Mouse (Mus musculus) thymus, adult 2 months (tissue): ENCODE measurements around the gene Pi4ka. TPM values are rescaled to one million over a fixed set of nuclear protein-coding genes. Genes with fewer than 3 reads are reported as not detected.

Source experiments
- DNase-seq: peaks from one replicate; pipeline ENCODE4 v3.0.0; 2021
- H3K27ac ChIP-seq: fragments of 200-500 bp; 2 replicates; pipeline ENCODE4 v1.5.1; 2012; ENCODE audit warnings: low read length, control low read depth; ENCODE audit not compliant: control insufficient read depth, insufficient read depth
- H3K27me3 ChIP-seq: fragments of 200-500 bp; 2 replicates; pipeline ENCODE4 v1.6.1; 2012; ENCODE audit warnings: mild to moderate bottlenecking, low read length, moderate library complexity, mixed read lengths; ENCODE audit not compliant: control insufficient read depth, insufficient read depth
- H3K36me3 ChIP-seq: fragments of 200-500 bp; 2 replicates; pipeline ENCODE4 v1.6.1; 2012; ENCODE audit warnings: mild to moderate bottlenecking, low read length, moderate library complexity; ENCODE audit not compliant: control insufficient read depth, insufficient read depth
- H3K4me1 ChIP-seq: fragments of 200-500 bp; replicated peaks from 2 replicates; pipeline ENCODE4 v1.6.1; 2012; ENCODE audit warnings: low read length; ENCODE audit not compliant: control insufficient read depth, insufficient read depth
- H3K4me3 ChIP-seq: fragments of 200-500 bp; 2 replicates; pipeline ENCODE4 v1.5.1; 2012; ENCODE audit warnings: mild to moderate bottlenecking, low read length, control low read depth, moderate library complexity; ENCODE audit not compliant: control insufficient read depth, insufficient read depth
- CTCF ChIP-seq: fragments of 200-500 bp; IDR thresholded peaks from 2 replicates; pipeline ENCODE4 v1.5.1; 2012; ENCODE audit warnings: mild to moderate bottlenecking, control low read depth, low read length, moderate library complexity, borderline replicate concordance; ENCODE audit not compliant: control insufficient read depth, poor library complexity, insufficient read depth; ENCODE audit errors: extremely low read depth
- POLR2A ChIP-seq: fragments of 200-500 bp; IDR thresholded peaks from 2 replicates; pipeline ENCODE4 v1.6.1; 2012; ENCODE audit warnings: mild to moderate bottlenecking, low read length, control low read depth, moderate library complexity; ENCODE audit not compliant: control insufficient read depth, poor library complexity, insufficient read depth; ENCODE audit errors: extremely low read depth
- WGBS: fragments of 180-500 bp; shearing (Covaris S2); methylation state at CpG from one replicate; pipeline ENCODE4 v1.1.7; 2018; 5-methylcytosine and 5-hydroxymethylcytosine counted together
- polyA plus RNA-seq: library from polyadenylated mRNA; depleted of rRNA; stranded (reverse); fragments of >200 nt; gene quantifications from 2 replicates; pipeline ENCODE4 v1.2.3, GENCODE M21; 2012

The Pi4ka gene
- polyA plus RNA-seq, 1 experiment: 78.4 TPM

DNA sequence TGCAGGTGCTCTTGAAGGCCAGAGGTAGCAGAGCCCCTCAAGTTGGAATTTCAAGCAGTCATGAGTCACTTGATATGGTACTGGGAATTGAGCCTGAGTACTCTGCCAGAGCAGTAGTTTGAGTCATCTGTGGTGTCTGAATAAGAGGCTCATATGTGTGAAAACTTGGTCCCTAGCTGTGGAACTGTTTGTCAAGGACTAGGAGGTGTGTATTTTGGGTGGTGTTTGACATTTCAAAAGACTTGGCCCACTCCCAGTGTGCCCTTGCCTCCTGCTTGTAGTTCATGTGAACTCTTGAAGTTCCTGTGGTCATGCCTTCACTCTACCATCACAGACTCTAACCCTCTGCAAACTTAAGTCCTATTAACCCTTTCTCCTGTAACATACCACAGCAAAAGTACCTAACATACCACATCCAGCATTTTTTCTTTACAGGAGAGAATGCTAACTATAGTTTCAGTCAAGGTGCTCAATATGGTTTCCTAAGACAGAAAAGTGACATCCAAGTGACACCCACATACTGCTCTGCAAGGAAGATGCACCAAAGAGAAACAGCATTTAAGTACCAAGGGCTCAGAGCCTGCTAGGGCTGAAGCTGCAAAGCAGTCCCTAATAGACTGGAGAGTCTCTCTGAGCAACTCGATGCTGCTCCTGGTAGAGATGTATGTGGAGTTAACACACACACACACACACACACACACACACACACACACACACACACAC, 76.1 kb downstream of the Pi4ka start:
- WGBS: 86% methylated on average over 1 of the region's 1 CpGs
- 0 out of 2 replicates have a peak, but pooled peaks cover 2% of the 10 kb centered on the region for H3K4me1 ChIP-seq
- DNase-seq: no peak
- TF ChIP-seq POLR2A (no peak), CTCF (no peak)
- H3K4me3 ChIP-seq: no peak overlapping the region
- H3K36me3 ChIP-seq: peaks cover 10% of the 10 kb centered on the region
- H3K27me3 ChIP-seq: no peaks in the 10 kb centered on the region
- no peak overlapping the region for H3K27ac ChIP-seq

DNA sequence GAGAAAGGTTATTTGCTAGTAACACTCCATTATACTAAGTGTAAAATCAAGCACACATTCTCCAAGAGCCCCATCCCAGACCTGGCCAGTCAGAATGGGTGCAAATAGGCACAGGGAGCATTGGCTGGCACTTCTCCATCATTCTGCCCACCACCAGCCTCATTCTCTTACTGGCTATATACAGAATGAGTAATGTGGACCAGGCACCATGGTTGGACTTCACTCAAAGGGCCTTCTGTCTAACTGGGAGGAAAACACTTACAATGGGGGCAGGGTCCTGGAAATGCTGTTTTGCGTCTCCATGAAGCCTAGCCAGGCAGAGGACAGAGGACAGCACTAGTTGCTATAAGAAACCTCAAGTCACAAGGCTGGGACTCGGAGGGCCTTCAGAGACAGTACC, 80.0 kb downstream of the Pi4ka start:
- H3K4me1 ChIP-seq: 0 out of 2 replicates have a peak, but pooled peaks cover 2% of the 10 kb centered on the region
- DNase-seq: no peak
- H3K27ac ChIP-seq: no peak overlapping the region
- TF ChIP-seq CTCF: no peak
- TF ChIP-seq POLR2A: no peak
- H3K4me3 ChIP-seq: no peak overlapping the region
- no peaks in the 10 kb centered on the region for H3K27me3 ChIP-seq
- peaks cover 30% of the 10 kb centered on the region for H3K36me3 ChIP-seq
- WGBS: 89% methylated on average over 2 of the region's 2 CpGs

DNA sequence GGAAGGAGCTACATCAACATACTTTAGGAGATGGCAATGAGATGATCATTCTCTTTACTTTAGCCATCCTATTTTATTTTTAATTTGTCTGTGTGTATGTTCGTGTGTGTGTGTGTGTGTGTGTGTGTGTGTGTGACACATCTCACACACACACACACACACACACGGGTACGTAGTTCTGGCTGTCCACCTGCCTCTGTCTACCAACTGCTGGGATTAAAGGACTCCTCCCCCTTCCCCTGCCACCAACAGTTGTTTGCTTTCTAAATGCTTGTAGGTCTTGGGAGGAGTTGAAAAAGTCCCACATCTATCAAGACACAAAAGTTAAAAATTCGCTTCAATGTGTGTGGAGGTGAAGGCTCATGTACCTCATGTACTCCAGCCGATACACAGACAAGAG, 81.4 kb downstream of the Pi4ka start:
- H3K27ac ChIP-seq: no peak overlapping the region
- TF ChIP-seq POLR2A: no peak
- no peak for TF ChIP-seq CTCF
- peaks cover 30% of the 10 kb centered on the region for H3K36me3 ChIP-seq
- no peak overlapping the region for H3K4me3 ChIP-seq
- H3K27me3 ChIP-seq: no peaks in the 10 kb centered on the region
- 95% methylated on average over 5 of the region's 5 CpGs for WGBS
- H3K4me1 ChIP-seq: 0 out of 2 replicates have a peak, but pooled peaks cover 2% of the 10 kb centered on the region
- DNase-seq: no peak

DNA sequence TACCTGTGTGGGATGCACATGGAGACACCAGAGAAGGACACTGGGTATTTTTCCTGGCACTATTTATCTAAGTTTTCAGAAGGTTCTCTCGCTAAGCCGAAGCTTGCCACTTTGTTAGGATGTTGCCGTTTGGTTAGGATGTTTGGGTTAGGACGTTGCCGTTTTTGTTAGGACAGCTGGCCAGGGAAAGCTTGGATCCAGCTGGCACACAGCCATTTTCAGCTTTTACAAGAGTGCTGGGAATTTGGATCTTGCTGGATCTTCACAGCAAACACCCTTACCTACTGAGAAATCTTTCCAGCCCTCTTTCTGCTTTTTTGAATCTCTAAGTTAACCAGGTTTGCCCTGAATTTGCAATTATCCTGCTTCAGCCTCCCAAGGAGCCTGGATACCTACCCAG, 84.6 kb downstream of the Pi4ka start:
- H3K36me3 ChIP-seq: peaks cover 53% of the 10 kb centered on the region
- H3K27ac ChIP-seq: no peak overlapping the region
- no peak for DNase-seq
- TF ChIP-seq POLR2A (no peak), CTCF (no peak)
- no peaks in the 10 kb centered on the region for H3K27me3 ChIP-seq
- no peak overlapping the region for H3K4me3 ChIP-seq
- WGBS: 97% methylated on average over 5 of the region's 5 CpGs
- H3K4me1 ChIP-seq: no peaks in the 10 kb centered on the region

DNA sequence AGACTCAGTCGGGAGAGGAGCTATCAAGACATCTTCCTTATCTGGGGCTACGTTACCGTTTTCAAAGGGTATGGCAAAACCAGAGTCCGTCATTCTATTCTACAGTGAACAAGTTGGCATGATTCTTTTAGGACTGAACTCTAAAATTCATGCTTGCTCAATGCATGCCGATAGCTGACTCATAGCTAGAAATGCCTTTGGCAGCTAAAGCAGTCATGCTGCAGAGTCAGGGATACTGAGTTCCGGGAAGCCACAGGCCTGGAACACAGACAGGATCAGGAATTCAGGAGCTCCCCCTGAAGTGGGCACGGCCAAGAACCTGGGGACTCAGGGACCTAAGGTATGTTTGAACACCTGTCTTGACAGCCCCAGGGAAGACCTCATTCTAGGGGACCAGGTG, 89.6 kb downstream of the Pi4ka start:
- 98% methylated on average over 7 of the region's 7 CpGs for WGBS
- H3K27me3 ChIP-seq: no peaks in the 10 kb centered on the region
- TF ChIP-seq CTCF (no peak), POLR2A (no peak)
- H3K36me3 ChIP-seq: peaks cover 37% of the 10 kb centered on the region
- H3K27ac ChIP-seq: no peak overlapping the region
- H3K4me1 ChIP-seq: no peaks in the 10 kb centered on the region
- H3K4me3 ChIP-seq: no peak overlapping the region
- DNase-seq: no peak

DNA sequence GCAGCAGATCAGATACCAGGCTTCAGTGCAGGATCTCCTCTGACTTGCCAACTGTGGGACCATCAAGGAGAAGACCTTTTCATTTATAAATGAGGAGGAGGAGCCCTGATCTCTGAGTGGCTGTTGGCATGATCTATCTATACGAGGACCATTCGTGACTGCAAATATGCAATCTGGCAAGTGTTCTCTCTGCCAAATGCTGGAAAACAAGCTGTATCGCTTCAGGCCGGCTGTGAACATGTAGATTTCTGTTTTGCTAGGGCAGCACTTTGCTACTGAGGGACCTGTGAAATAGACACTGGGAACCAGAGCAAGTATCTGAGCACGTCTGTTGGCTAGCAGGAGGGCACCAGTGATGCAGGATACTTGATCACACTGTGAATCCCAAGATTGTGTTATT, 93.6 kb downstream of the Pi4ka start:
- peaks cover 38% of the 10 kb centered on the region for H3K36me3 ChIP-seq
- DNase-seq: no peak
- no peak for TF ChIP-seq POLR2A
- no peak for TF ChIP-seq CTCF
- no peak overlapping the region for H3K27ac ChIP-seq
- H3K4me3 ChIP-seq: no peak overlapping the region
- WGBS: 97% methylated on average over 5 of the region's 5 CpGs
- H3K27me3 ChIP-seq: no peaks in the 10 kb centered on the region
- no peaks in the 10 kb centered on the region for H3K4me1 ChIP-seq
